Comparison of ENCODE assay signal across 14 mouse cellular contexts in genomic region chr19:44734116-44734515, GRCm38 (mm10). TPM values are rescaled to one million over a fixed set of nuclear protein-coding genes. Genes with fewer than 3 reads are reported as not detected.
DNase-seq lines count a peak whose midpoint lies in the region; ATAC-seq and TF ChIP-seq lines count a peak whose summit lies in the region.
"Had no signal": no experiment of that assay in that cellular context is flagged by ENCODE, and none has a peak within 500 bp of the region (broad histone marks: within the 10 kb centered on the region; RNA-seq: fewer than 3 reads in every experiment).

No protein-coding gene starts in this region.

- peak overlapping the region; percentile 55 for H3K4me2 ChIP-seq in heart, embryonic 12.5 days
- peak overlapping the region; percentile 28; the same call in 1 of the 2 replicates for H3K4me2 ChIP-seq in hindbrain, embryonic 11.5 days (replicated peaks; ENCODE audit: low read depth, low read length)
- peak overlapping the region; percentile 49 for H3K4me2 ChIP-seq in midbrain, embryonic 14.5 days (ENCODE audit: low read length)
- H3K4me2 ChIP-seq: embryonic facial prominence, embryonic 15.5 days had no signal

- WGBS in heart, embryonic 12.5 days: under 1% methylated on average over 21 of the region's 21 CpGs
- WGBS in hindbrain, embryonic 11.5 days: 1% methylated on average over 20 of the region's 21 CpGs
- WGBS in midbrain, embryonic 14.5 days: under 1% methylated on average over 21 of the region's 21 CpGs

- TF ChIP-seq POLR2A in ES-Bruce4 (IDR thresholded peaks at IDR 0.05; ENCODE audit: insufficient read depth, low read length): no peak

- no peak overlapping the region for H3K9ac ChIP-seq in heart, embryonic 12.5 days
- H3K9ac ChIP-seq in ES-Bruce4 (ENCODE audit: low read depth, poor library complexity, severe bottlenecking): 0 out of 2 replicates have a peak overlapping the region, but pooled peaks have one; percentile 16
- no peak overlapping the region for H3K9ac ChIP-seq in hindbrain, embryonic 11.5 days (ENCODE audit: low read depth, low read length)
- H3K9ac ChIP-seq in midbrain, embryonic 14.5 days (replicated peaks; ENCODE audit: low read length): no peak overlapping the region; the same call in 1 of the 2 replicates
- H3K9ac ChIP-seq: embryonic facial prominence, embryonic 15.5 days had no signal

- no peaks in the 10 kb centered on the region for H3K9me3 ChIP-seq in heart, embryonic 12.5 days (replicated peaks)
- no peaks in the 10 kb centered on the region for H3K9me3 ChIP-seq in ES-Bruce4 (replicated peaks; ENCODE audit: control insufficient read depth, insufficient read depth, low read length, poor library complexity, severe bottlenecking)
- H3K9me3 ChIP-seq in hindbrain, embryonic 11.5 days (ENCODE audit: control insufficient read depth, low read length): no peaks in the 10 kb centered on the region
- no peaks in the 10 kb centered on the region for H3K9me3 ChIP-seq in midbrain, embryonic 14.5 days (ENCODE audit: control insufficient read depth, low read length)
- H3K9me3 ChIP-seq: embryonic facial prominence, embryonic 15.5 days had no signal

- intact Hi-C loops in left cerebral cortex, postnatal 4 days (cut with DNase I): no loop called here

- peaks cover 94% of the 10 kb centered on the region for H3K27me3 ChIP-seq in heart, embryonic 12.5 days (replicated peaks)
- H3K27me3 ChIP-seq in ES-Bruce4 (ENCODE audit: control insufficient read depth, insufficient read depth, low read length, poor library complexity, severe bottlenecking): peaks cover 22% of the 10 kb centered on the region
- peaks cover 73% of the 10 kb centered on the region for H3K27me3 ChIP-seq in hindbrain, embryonic 11.5 days (ENCODE audit: control insufficient read depth, insufficient read depth, low read length)
- H3K27me3 ChIP-seq in midbrain, embryonic 14.5 days (ENCODE audit: control insufficient read depth, insufficient read depth, low read length): peaks cover 81% of the 10 kb centered on the region

- no peak for ATAC-seq in heart, embryonic 12.5 days (ENCODE audit: insufficient number of reproducible peaks, low FRiP score)
- ATAC-seq in hindbrain, embryonic 11.5 days (ENCODE audit: low FRiP score): no peak
- ATAC-seq in midbrain, embryonic 14.5 days (ENCODE audit: low FRiP score, low TSS enrichment): no peak

- no peak for TF ChIP-seq EP300 in ES-Bruce4 (IDR thresholded peaks at IDR 0.05; ENCODE audit: insufficient read depth, low read depth, low read length)

- peaks cover 15% of the 10 kb centered on the region for H3K4me1 ChIP-seq in heart, embryonic 12.5 days (replicated peaks)
- peaks cover 2% of the 10 kb centered on the region for H3K4me1 ChIP-seq in ES-Bruce4 (ENCODE audit: control insufficient read depth, insufficient read depth, low read length)
- no peaks in the 10 kb centered on the region; the same call in 1 of the 2 replicates for H3K4me1 ChIP-seq in hindbrain, embryonic 11.5 days (replicated peaks; ENCODE audit: control insufficient read depth, insufficient read depth, low read length)
- H3K4me1 ChIP-seq in midbrain, embryonic 14.5 days (ENCODE audit: control insufficient read depth, insufficient read depth, low read length): no peaks in the 10 kb centered on the region

- no peak for DNase-seq in heart, adult 9 months (ENCODE audit: low spot score in 2 of 2)
- peak; percentile 41 for DNase-seq in hindbrain, embryonic 11.5 days (ENCODE audit: low spot score)
- no peak for DNase-seq in midbrain, embryonic 14.5 days
- no peak for DNase-seq in left cerebral cortex, postnatal 4 days
- no peak for DNase-seq in frontal cortex, adult 2 months (ENCODE audit: extremely low spot score in 1 of 2, low spot score in 1 of 2)
- DNase-seq in adrenal gland, postnatal 4 days (ENCODE audit: low spot score in 2 of 2): no peak
- DNase-seq: cerebellum, adult 2 months; right cerebral cortex, adult 18-20 months; thymus, postnatal 4 days had no signal

- H3K36me3 ChIP-seq in heart, embryonic 12.5 days: no peaks in the 10 kb centered on the region
- H3K36me3 ChIP-seq in ES-Bruce4 (ENCODE audit: control insufficient read depth, insufficient read depth, low read length, poor library complexity, severe bottlenecking): no peaks in the 10 kb centered on the region
- no peaks in the 10 kb centered on the region for H3K36me3 ChIP-seq in hindbrain, embryonic 11.5 days (ENCODE audit: control insufficient read depth, insufficient read depth, low read length)
- no peaks in the 10 kb centered on the region for H3K36me3 ChIP-seq in midbrain, embryonic 14.5 days (ENCODE audit: control insufficient read depth, insufficient read depth, low read length)
- H3K36me3 ChIP-seq: embryonic facial prominence, embryonic 15.5 days had no signal

- H3K27ac ChIP-seq in heart, embryonic 12.5 days (ENCODE audit: poor library complexity, severe bottlenecking): no peak overlapping the region
- no peak overlapping the region for H3K27ac ChIP-seq in ES-Bruce4 (ENCODE audit: insufficient read depth, low read length)
- H3K27ac ChIP-seq in hindbrain, embryonic 11.5 days (ENCODE audit: low read depth, low read length): no peak overlapping the region
- no peak overlapping the region for H3K27ac ChIP-seq in midbrain, embryonic 14.5 days (replicated peaks; ENCODE audit: low read depth, low read length)
- H3K27ac ChIP-seq: embryonic facial prominence, embryonic 15.5 days had no signal

- peak overlapping the region; percentile 31 for H3K4me3 ChIP-seq in heart, embryonic 12.5 days
- H3K4me3 ChIP-seq in ES-Bruce4 (ENCODE audit: low read depth, low read length): peak overlapping the region; percentile 11; the same call in 1 of the 2 replicates
- no peak overlapping the region for H3K4me3 ChIP-seq in hindbrain, embryonic 11.5 days (ENCODE audit: low read depth, low read length)
- H3K4me3 ChIP-seq in midbrain, embryonic 14.5 days (replicated peaks; ENCODE audit: low read depth, low read length): peak overlapping the region; percentile 24
- H3K4me3 ChIP-seq: embryonic facial prominence, embryonic 15.5 days had no signal

- TF ChIP-seq CTCF in ES-Bruce4 (IDR thresholded peaks at IDR 0.05; ENCODE audit: low read depth, low read length): no peak

RNA-seq across cellular contexts. Expression of gene Pax2, which starts 21.7 kb away (rescaled TPM):
- not detected in 2 replicates for polyA plus RNA-seq in heart, embryonic 12.5 days (2016; fragmentation: Nextera tagmentation; extraction: Ambion mirVana)
- polyA plus RNA-seq in ES-Bruce4 (2011; ENCODE audit: insufficient read depth, insufficient read length, low read depth, missing spikeins): not detected in 2 replicates
- polyA plus RNA-seq in hindbrain, embryonic 11.5 days (2014; fragmentation: Nextera tagmentation; extraction: Ambion mirVana): 9.3 and 11.1 TPM in 2 replicates
- 1.7 and 1.9 TPM in 2 replicates for polyA plus RNA-seq in midbrain, embryonic 14.5 days (2014; fragmentation: Nextera tagmentation; extraction: Ambion mirVana)
- under 1 TPM; 0.26 to 0.36 TPM for total RNA-seq in left cerebral cortex, postnatal 4 days (2021)
- polyA plus RNA-seq in frontal cortex, adult 2 months (2012; rRNA removed): 0.06 and 0.11 TPM in 2 replicates
- 10 to 100 TPM in 1 of 2 experiments, under 1 TPM in 1; 0.45 to 13.6 TPM for total RNA-seq in adrenal gland, postnatal 4 days (2021)
- total RNA-seq: gastrocnemius, postnatal 4 days had no signal
- polyA plus RNA-seq: lung, embryonic 16.5 days had no signal
